Mouse (Mus musculus): ENCODE results near the gene Ccdc33.

DNA sequence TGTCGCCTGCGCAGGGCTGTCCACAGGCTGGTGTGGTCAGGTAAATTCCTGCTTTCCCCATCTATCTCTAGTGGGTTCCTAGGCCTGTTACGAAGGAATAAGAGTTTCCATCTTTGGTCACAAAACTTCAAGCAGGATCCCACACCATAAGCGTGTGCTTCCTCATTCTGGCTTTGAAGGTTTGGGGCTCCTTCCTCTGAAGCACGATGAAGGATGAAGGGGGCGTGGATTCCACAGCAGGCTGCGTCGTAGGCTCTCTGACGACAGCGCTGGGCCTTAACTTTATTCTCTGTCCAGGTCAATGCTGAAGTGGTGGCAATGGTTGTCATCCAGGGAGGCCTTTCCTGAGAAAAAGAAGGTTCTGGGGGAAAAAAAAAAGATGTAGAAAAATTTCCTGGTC lies 138.1 kb downstream of the Ccdc33 start:
- TF ChIP-seq CTCF (IDR thresholded peaks at IDR 0.05; ENCODE audit: low read depth) (no peak), EP300 (IDR thresholded peaks at IDR 0.05; ENCODE audit: low read depth) (no peak)

Measured in heart, postnatal 0 days (tissue).